Mouse (Mus musculus): Measurements from ENCODE around the gene Fbxw27.
"Not testable (repeated sequence)": the region's sequence is repeated elsewhere in the genome, so short reads cannot be mapped to it uniquely, and the experiment has no call there.

The Fbxw27 gene

GRCm38 (mm10) chr9:109790570-109790969 is at the start of gene Fbxw27:
Gene Fbxw27, minus strand, starts transcription at chr9:109790670.
- not testable (repeated sequence) for H3K36me3 ChIP-seq (ENCODE audit: control insufficient read depth, insufficient read depth, low read length, poor library complexity, severe bottlenecking); DNase-seq (ENCODE audit: low read depth, low spot score); H3K27me3 ChIP-seq (ENCODE audit: control insufficient read depth, insufficient read depth, low read length, poor library complexity, severe bottlenecking)

GRCm38 (mm10) chr9:109833088-109833412 is 42.6 kb upstream of the Fbxw27 start:
- no peak for DNase-seq (ENCODE audit: low read depth, low spot score)
- H3K27me3 ChIP-seq (ENCODE audit: control insufficient read depth, insufficient read depth, low read length, poor library complexity, severe bottlenecking): no peaks in the 10 kb centered on the region
- H3K36me3 ChIP-seq (ENCODE audit: control insufficient read depth, insufficient read depth, low read length, poor library complexity, severe bottlenecking): no peaks in the 10 kb centered on the region

GRCm38 (mm10) chr9:109832391-109833087 is 42.1 kb upstream of the Fbxw27 start, which contains the start of gene Nme6:
Gene Nme6, plus strand, starts transcription at chr9:109832749.
- Histone ChIP-seq H3K36me3 (ENCODE audit: control insufficient read depth, insufficient read depth, low read length, poor library complexity, severe bottlenecking) (no peaks in the 10 kb centered on the region), H3K27me3 (ENCODE audit: control insufficient read depth, insufficient read depth, low read length, poor library complexity, severe bottlenecking) (no peaks in the 10 kb centered on the region)
- peak; percentile 92 for DNase-seq (ENCODE audit: low read depth, low spot score)

- no peaks in the 10 kb centered on the region for H3K27me3 ChIP-seq (ENCODE audit: control insufficient read depth, insufficient read depth, low read length, poor library complexity, severe bottlenecking)
- DNase-seq (ENCODE audit: low read depth, low spot score): no peak
Measured at GRCm38 (mm10) chr9:109826181-109826580, 35.7 kb upstream of the Fbxw27 start.

GRCm38 (mm10) chr9:109825739-109826138 is 35.3 kb upstream of the Fbxw27 start:
- no peak for DNase-seq (ENCODE audit: low read depth, low spot score)
- Histone ChIP-seq H3K27me3 (ENCODE audit: control insufficient read depth, insufficient read depth, low read length, poor library complexity, severe bottlenecking) (no peaks in the 10 kb centered on the region), H3K36me3 (ENCODE audit: control insufficient read depth, insufficient read depth, low read length, poor library complexity, severe bottlenecking) (no peaks in the 10 kb centered on the region)

More at GRCm38 (mm10) chr9:109826181-109826580, 35.7 kb upstream of the Fbxw27 start:
- H3K36me3 ChIP-seq (ENCODE audit: control insufficient read depth, insufficient read depth, low read length, poor library complexity, severe bottlenecking): no peaks in the 10 kb centered on the region

GRCm38 (mm10) chr9:109816341-109816740 is 25.9 kb upstream of the Fbxw27 start:
- Histone ChIP-seq H3K27me3 (ENCODE audit: control insufficient read depth, insufficient read depth, low read length, poor library complexity, severe bottlenecking) (no peaks in the 10 kb centered on the region), H3K36me3 (ENCODE audit: control insufficient read depth, insufficient read depth, low read length, poor library complexity, severe bottlenecking) (no peaks in the 10 kb centered on the region)
- DNase-seq (ENCODE audit: low read depth, low spot score): no peak

- no peak for DNase-seq (ENCODE audit: low read depth, low spot score)
- no peaks in the 10 kb centered on the region for H3K27me3 ChIP-seq (ENCODE audit: control insufficient read depth, insufficient read depth, low read length, poor library complexity, severe bottlenecking)
- no peaks in the 10 kb centered on the region for H3K36me3 ChIP-seq (ENCODE audit: control insufficient read depth, insufficient read depth, low read length, poor library complexity, severe bottlenecking)
Measured at GRCm38 (mm10) chr9:109813424-109813823, 23.0 kb upstream of the Fbxw27 start.

GRCm38 (mm10) chr9:109811980-109812379 is 21.5 kb upstream of the Fbxw27 start, which contains the start of gene Spink8:
Gene Spink8, plus strand, starts transcription at chr9:109812280.
- Histone ChIP-seq H3K36me3 (ENCODE audit: control insufficient read depth, insufficient read depth, low read length, poor library complexity, severe bottlenecking) (no peaks in the 10 kb centered on the region), H3K27me3 (ENCODE audit: control insufficient read depth, insufficient read depth, low read length, poor library complexity, severe bottlenecking) (no peaks in the 10 kb centered on the region)
- no peak for DNase-seq (ENCODE audit: low read depth, low spot score)

- Histone ChIP-seq H3K36me3 (ENCODE audit: control insufficient read depth, insufficient read depth, low read length, poor library complexity, severe bottlenecking) (no peaks in the 10 kb centered on the region), H3K27me3 (ENCODE audit: control insufficient read depth, insufficient read depth, low read length, poor library complexity, severe bottlenecking) (no peaks in the 10 kb centered on the region)
- no peak for DNase-seq (ENCODE audit: low read depth, low spot score)
Measured at GRCm38 (mm10) chr9:109807898-109808297, 17.4 kb upstream of the Fbxw27 start.

GRCm38 (mm10) chr9:109806695-109807293 is 16.3 kb upstream of the Fbxw27 start:
- no peak for DNase-seq (ENCODE audit: low read depth, low spot score)
- H3K27me3 ChIP-seq (ENCODE audit: control insufficient read depth, insufficient read depth, low read length, poor library complexity, severe bottlenecking): no peaks in the 10 kb centered on the region
- no peaks in the 10 kb centered on the region for H3K36me3 ChIP-seq (ENCODE audit: control insufficient read depth, insufficient read depth, low read length, poor library complexity, severe bottlenecking)

- Histone ChIP-seq H3K36me3 (ENCODE audit: control insufficient read depth, insufficient read depth, low read length, poor library complexity, severe bottlenecking) (no peaks in the 10 kb centered on the region), H3K27me3 (ENCODE audit: control insufficient read depth, insufficient read depth, low read length, poor library complexity, severe bottlenecking) (no peaks in the 10 kb centered on the region)
- DNase-seq (ENCODE audit: low read depth, low spot score): no peak
Measured at GRCm38 (mm10) chr9:109806260-109806659, 15.8 kb upstream of the Fbxw27 start.

GRCm38 (mm10) chr9:109805596-109805995 is 15.1 kb upstream of the Fbxw27 start:
- DNase-seq (ENCODE audit: low read depth, low spot score); H3K27me3 ChIP-seq (ENCODE audit: control insufficient read depth, insufficient read depth, low read length, poor library complexity, severe bottlenecking); H3K36me3 ChIP-seq (ENCODE audit: control insufficient read depth, insufficient read depth, low read length, poor library complexity, severe bottlenecking): not testable (repeated sequence)

GRCm38 (mm10) chr9:109798051-109798450 is 7.6 kb upstream of the Fbxw27 start:
- peak; percentile 38 for DNase-seq (ENCODE audit: low read depth, low spot score)
- no peaks in the 10 kb centered on the region for H3K27me3 ChIP-seq (ENCODE audit: control insufficient read depth, insufficient read depth, low read length, poor library complexity, severe bottlenecking)
- no peaks in the 10 kb centered on the region for H3K36me3 ChIP-seq (ENCODE audit: control insufficient read depth, insufficient read depth, low read length, poor library complexity, severe bottlenecking)

- Histone ChIP-seq H3K36me3 (ENCODE audit: control insufficient read depth, insufficient read depth, low read length, poor library complexity, severe bottlenecking) (no peaks in the 10 kb centered on the region), H3K27me3 (ENCODE audit: control insufficient read depth, insufficient read depth, low read length, poor library complexity, severe bottlenecking) (no peaks in the 10 kb centered on the region)
- no peak for DNase-seq (ENCODE audit: low read depth, low spot score)
Measured at GRCm38 (mm10) chr9:109795811-109796210, 5.3 kb upstream of the Fbxw27 start.

- Histone ChIP-seq H3K36me3 (ENCODE audit: control insufficient read depth, insufficient read depth, low read length, poor library complexity, severe bottlenecking) (no peaks in the 10 kb centered on the region), H3K27me3 (ENCODE audit: control insufficient read depth, insufficient read depth, low read length, poor library complexity, severe bottlenecking) (no peaks in the 10 kb centered on the region)
- no peak for DNase-seq (ENCODE audit: low read depth, low spot score)
Measured at GRCm38 (mm10) chr9:109795221-109795620, 4.8 kb upstream of the Fbxw27 start.
